Mouse (Mus musculus): Measurements from ENCODE around the gene Padi6. TPM values are rescaled to one million over a fixed set of nuclear protein-coding genes. Genes with fewer than 3 reads are reported as not detected.

Gene Padi6
- polyA plus RNA-seq, 1 experiment from 2014 or later: not detected

DNA sequence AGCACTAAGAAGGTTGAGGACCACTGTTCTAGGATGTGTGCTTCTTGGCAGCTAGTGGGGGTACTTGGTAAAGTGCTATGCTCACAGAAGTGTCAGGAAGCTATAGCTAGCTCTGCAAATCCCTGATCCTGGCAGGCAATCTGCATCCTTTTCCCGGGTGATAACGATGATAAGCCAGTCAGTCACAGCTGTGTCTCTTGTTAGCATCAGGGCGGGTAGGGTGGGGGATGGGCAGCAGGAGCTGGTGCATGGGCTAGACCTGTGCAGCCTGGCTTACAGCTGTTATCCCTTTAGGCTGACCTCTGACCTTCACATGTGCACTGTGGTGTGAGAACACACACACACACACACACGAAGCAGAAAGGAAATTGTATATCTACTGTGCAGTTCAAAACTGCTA is 643 bp upstream of the Padi6 start:
- Histone ChIP-seq H3K36me3 (no peaks in the 10 kb centered on the region), H3K9me3 (no peaks in the 10 kb centered on the region), H3K4me3 (no peak overlapping the region), H3K9ac (no peak overlapping the region), H3K27me3 (no peaks in the 10 kb centered on the region), H3K4me1 (replicated peaks) (no peaks in the 10 kb centered on the region), H3K4me2 (no peak overlapping the region), H3K27ac (replicated peaks) (no peak overlapping the region)
- 45% methylated on average over 4 of the region's 4 CpGs for WGBS
- ATAC-seq (ENCODE audit: low FRiP score, low read depth): no peak

- no peak overlapping the region for H3K27ac ChIP-seq (replicated peaks)
- no peaks in the 10 kb centered on the region for H3K27me3 ChIP-seq
- 88% methylated on average over 6 of the region's 6 CpGs for WGBS
- H3K36me3 ChIP-seq: no peaks in the 10 kb centered on the region
- H3K4me1 ChIP-seq (replicated peaks): no peaks in the 10 kb centered on the region
- no peak overlapping the region for H3K4me2 ChIP-seq
- H3K9ac ChIP-seq: no peak overlapping the region
- ATAC-seq (ENCODE audit: low FRiP score, low read depth): no peak
- H3K4me3 ChIP-seq: no peak overlapping the region
- H3K9me3 ChIP-seq: no peaks in the 10 kb centered on the region
These were observed 1.0 kb downstream of the Padi6 start for GRCm38 (mm10) chr4:140741401-140741800.

- Histone ChIP-seq H3K4me1 (replicated peaks) (no peaks in the 10 kb centered on the region), H3K9me3 (no peaks in the 10 kb centered on the region), H3K27ac (replicated peaks) (no peak overlapping the region), H3K4me2 (no peak overlapping the region), H3K4me3 (no peak overlapping the region), H3K9ac (no peak overlapping the region), H3K36me3 (no peaks in the 10 kb centered on the region), H3K27me3 (no peaks in the 10 kb centered on the region)
- 90% methylated on average over 11 of the region's 11 CpGs for WGBS
- no peak for ATAC-seq (ENCODE audit: low FRiP score, low read depth)
These were observed 1.8 kb downstream of the Padi6 start for GRCm38 (mm10) chr4:140740655-140741054.

GRCm38 (mm10) chr4:140732871-140733270 is 9.6 kb downstream of the Padi6 start:
- ATAC-seq (ENCODE audit: low FRiP score, low read depth): no peak
- 85% methylated on average over 7 of the region's 7 CpGs for WGBS
- Histone ChIP-seq H3K36me3 (no peaks in the 10 kb centered on the region), H3K27ac (replicated peaks) (no peak overlapping the region), H3K27me3 (no peaks in the 10 kb centered on the region), H3K9ac (no peak overlapping the region), H3K4me3 (no peak overlapping the region), H3K4me2 (no peak overlapping the region), H3K4me1 (replicated peaks) (no peaks in the 10 kb centered on the region), H3K9me3 (no peaks in the 10 kb centered on the region)

- Histone ChIP-seq H3K27ac (replicated peaks) (no peak overlapping the region), H3K9me3 (no peaks in the 10 kb centered on the region), H3K4me3 (no peak overlapping the region), H3K4me2 (no peak overlapping the region), H3K27me3 (no peaks in the 10 kb centered on the region), H3K4me1 (replicated peaks) (no peaks in the 10 kb centered on the region), H3K36me3 (no peaks in the 10 kb centered on the region), H3K9ac (no peak overlapping the region)
- ATAC-seq (ENCODE audit: low FRiP score, low read depth): no peak
- WGBS: 81% methylated on average over 4 of the region's 4 CpGs
These were observed 10.8 kb downstream of the Padi6 start for GRCm38 (mm10) chr4:140731654-140732053.

DNA sequence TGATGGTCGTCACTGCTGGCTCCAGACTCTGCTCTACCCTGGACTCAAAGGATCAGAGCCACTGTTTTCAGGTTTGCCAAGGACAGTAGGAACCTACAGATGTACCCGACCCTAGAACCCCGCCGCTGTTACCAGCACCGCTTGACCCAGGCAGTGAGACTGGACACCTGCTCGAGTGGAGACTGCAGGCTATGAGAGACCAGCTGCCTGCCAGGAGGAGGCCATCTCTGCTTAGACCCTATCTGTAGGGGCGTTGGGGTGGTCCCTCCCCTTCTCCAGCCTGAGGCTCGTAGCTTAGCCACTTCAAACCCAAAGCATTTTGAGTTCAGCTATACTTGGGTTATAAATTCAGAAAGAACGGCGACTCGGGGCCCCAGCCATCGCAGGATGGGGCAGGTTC is 15.5 kb downstream of the Padi6 start:
- H3K27me3 ChIP-seq: no peaks in the 10 kb centered on the region
- 89% methylated on average over 12 of the region's 12 CpGs for WGBS

GRCm38 (mm10) chr4:140724739-140725138 is 17.7 kb downstream of the Padi6 start:
- H3K4me3 ChIP-seq: no peak overlapping the region
- H3K9ac ChIP-seq: no peak overlapping the region
- 61% methylated on average over 6 of the region's 6 CpGs for WGBS
- peaks cover 9% of the 10 kb centered on the region; the same call in 1 of the 2 replicates for H3K4me1 ChIP-seq (replicated peaks)
- H3K36me3 ChIP-seq: peaks cover 23% of the 10 kb centered on the region
- no peaks in the 10 kb centered on the region for H3K9me3 ChIP-seq
- ATAC-seq (ENCODE audit: low FRiP score, low read depth): peak; percentile 23; the same call in 1 of the 2 replicates
- peak overlapping the region; percentile 42; the same call in 1 of the 2 replicates for H3K27ac ChIP-seq (replicated peaks)
- H3K27me3 ChIP-seq: no peaks in the 10 kb centered on the region
- H3K4me2 ChIP-seq: no peak overlapping the region

More for the DNA sequence above, 15.5 kb downstream of the Padi6 start:
- Histone ChIP-seq H3K4me2 (no peak overlapping the region), H3K9ac (no peak overlapping the region), H3K9me3 (no peaks in the 10 kb centered on the region), H3K36me3 (peaks cover 3% of the 10 kb centered on the region), H3K4me3 (no peak overlapping the region), H3K4me1 (replicated peaks) (peaks cover 9% of the 10 kb centered on the region; the same call in 1 of the 2 replicates), H3K27ac (replicated peaks) (no peak overlapping the region)
- ATAC-seq (ENCODE audit: low FRiP score, low read depth): no peak

DNA sequence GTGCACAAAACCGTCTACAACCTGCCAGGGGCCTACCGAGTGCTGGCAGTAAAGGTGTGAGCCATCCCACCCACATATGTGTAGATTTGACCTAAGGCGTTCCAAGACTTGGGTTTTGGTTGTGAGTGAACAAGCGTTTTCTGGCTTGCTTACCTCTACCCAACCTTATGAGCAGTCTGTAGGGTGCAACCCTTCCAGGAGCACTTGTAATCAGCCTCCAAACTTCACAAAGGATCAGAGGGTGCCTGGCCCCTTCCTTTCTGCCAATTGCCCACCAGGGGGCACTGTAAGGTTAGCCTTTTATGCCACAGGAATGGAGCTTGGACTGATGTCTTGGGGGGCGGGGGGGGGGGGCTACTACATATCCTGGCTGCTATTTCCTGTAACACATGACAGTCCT is 18.6 kb downstream of the Padi6 start:
- no peak overlapping the region for H3K27ac ChIP-seq (replicated peaks)
- H3K27me3 ChIP-seq: no peaks in the 10 kb centered on the region
- H3K9me3 ChIP-seq: no peaks in the 10 kb centered on the region
- ATAC-seq (ENCODE audit: low FRiP score, low read depth): peak; percentile 47; the same call in 1 of the 2 replicates
- H3K4me2 ChIP-seq: no peak overlapping the region
- H3K4me3 ChIP-seq: no peak overlapping the region
- no peak overlapping the region for H3K9ac ChIP-seq
- peaks cover 32% of the 10 kb centered on the region for H3K36me3 ChIP-seq
- H3K4me1 ChIP-seq (replicated peaks): peaks cover 9% of the 10 kb centered on the region; the same call in 1 of the 2 replicates
- 58% methylated on average over 5 of the region's 5 CpGs for WGBS

- Histone ChIP-seq H3K4me2 (no peak overlapping the region), H3K4me3 (no peak overlapping the region), H3K27me3 (no peaks in the 10 kb centered on the region), H3K36me3 (peaks cover 37% of the 10 kb centered on the region), H3K4me1 (replicated peaks) (peaks cover 9% of the 10 kb centered on the region; the same call in 1 of the 2 replicates), H3K9me3 (no peaks in the 10 kb centered on the region), H3K9ac (no peak overlapping the region), H3K27ac (replicated peaks) (no peak overlapping the region)
- no peak for ATAC-seq (ENCODE audit: low FRiP score, low read depth)
- 81% methylated on average over 9 of the region's 9 CpGs for WGBS
These were observed 19.3 kb downstream of the Padi6 start for GRCm38 (mm10) chr4:140723192-140723591.

DNA sequence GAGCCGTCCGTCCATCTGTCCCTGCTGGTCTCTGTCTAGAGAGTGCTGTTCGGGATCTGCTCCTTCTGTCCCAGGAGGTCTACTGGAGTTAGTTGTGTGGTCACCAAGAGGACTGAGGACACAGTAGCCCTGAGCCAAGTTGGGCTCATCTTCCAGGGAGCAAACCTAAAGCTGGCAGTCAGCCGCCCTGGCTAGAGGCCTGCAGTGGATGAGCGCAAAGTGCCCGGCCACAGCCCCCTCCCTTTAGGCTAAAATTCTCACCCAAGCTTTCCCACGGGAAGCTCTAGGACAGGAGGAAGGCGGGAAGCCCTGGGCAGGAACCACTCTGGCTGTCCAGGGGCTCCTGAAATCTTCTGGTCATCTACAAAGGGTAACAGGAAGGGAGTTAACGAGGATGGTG is 19.7 kb downstream of the Padi6 start:
- no peak for ATAC-seq (ENCODE audit: low FRiP score, low read depth)
- Histone ChIP-seq H3K9me3 (no peaks in the 10 kb centered on the region), H3K27me3 (no peaks in the 10 kb centered on the region), H3K27ac (replicated peaks) (no peak overlapping the region), H3K4me3 (no peak overlapping the region), H3K4me1 (replicated peaks) (peaks cover 9% of the 10 kb centered on the region; the same call in 1 of the 2 replicates), H3K4me2 (no peak overlapping the region), H3K36me3 (peaks cover 41% of the 10 kb centered on the region), H3K9ac (no peak overlapping the region)
- 76% methylated on average over 9 of the region's 9 CpGs for whole genome bisulfite sequencing

DNA sequence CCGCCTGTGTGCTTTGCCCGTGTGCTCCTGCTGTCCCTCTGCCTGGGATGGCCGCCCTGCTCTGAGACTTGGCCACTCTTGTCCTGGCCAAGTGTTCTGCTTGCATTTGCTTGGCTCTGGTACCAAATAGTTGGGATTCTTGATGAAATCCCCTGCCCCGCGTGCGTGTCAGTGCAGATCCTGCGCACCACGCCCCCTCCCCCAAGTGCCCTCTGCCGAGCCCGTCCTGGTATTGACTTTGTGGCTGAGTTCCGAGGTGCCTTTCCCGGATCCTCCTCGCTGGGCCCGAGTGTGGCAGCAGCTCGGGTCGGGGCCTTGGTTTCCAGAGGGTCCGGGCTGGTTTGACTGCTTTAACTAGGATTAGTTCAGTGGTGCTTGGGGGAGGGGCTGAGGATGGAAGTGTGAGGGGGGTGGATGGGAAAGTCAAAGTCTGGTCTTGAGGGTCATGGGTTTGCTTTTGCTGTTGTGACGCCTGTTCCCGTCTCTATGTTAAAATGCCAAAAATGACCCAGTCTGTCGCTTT is 20.4 kb downstream of the Padi6 start:
- 87% methylated on average over 20 of the region's 20 CpGs for WGBS
- ATAC-seq (ENCODE audit: low FRiP score, low read depth): no peak
- no peaks in the 10 kb centered on the region for H3K27me3 ChIP-seq
- H3K4me2 ChIP-seq: no peak overlapping the region
- no peak overlapping the region for H3K27ac ChIP-seq (replicated peaks)
- H3K4me3 ChIP-seq: no peak overlapping the region
- peaks cover 9% of the 10 kb centered on the region; the same call in 1 of the 2 replicates for H3K4me1 ChIP-seq (replicated peaks)
- H3K36me3 ChIP-seq: peaks cover 45% of the 10 kb centered on the region
- H3K9me3 ChIP-seq: no peaks in the 10 kb centered on the region
- H3K9ac ChIP-seq: no peak overlapping the region

DNA sequence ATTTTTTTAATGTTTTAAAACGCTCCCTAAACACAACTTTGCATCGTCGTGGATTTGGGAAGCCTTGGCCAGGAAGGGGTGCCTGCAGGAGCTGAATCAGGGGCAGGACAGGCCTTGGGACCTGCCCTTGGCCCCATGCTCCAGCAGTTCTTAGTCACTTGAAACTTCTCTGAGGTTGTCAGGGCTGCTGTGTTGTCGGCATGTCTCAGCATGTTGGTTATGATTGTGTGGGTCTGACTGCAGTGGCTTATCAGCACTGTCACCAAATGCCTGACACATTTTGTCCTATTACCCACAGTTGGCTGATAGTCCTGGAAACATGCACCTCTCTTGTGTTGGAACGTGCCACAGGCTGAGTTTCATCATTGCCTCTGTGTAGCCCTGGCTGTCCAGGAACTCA is 22.4 kb downstream of the Padi6 start:
- Histone ChIP-seq H3K4me2 (no peak overlapping the region), H3K9me3 (no peaks in the 10 kb centered on the region), H3K27ac (replicated peaks) (no peak overlapping the region), H3K4me1 (replicated peaks) (peaks cover 9% of the 10 kb centered on the region; the same call in 1 of the 2 replicates), H3K36me3 (peaks cover 62% of the 10 kb centered on the region), H3K9ac (no peak overlapping the region), H3K27me3 (no peaks in the 10 kb centered on the region), H3K4me3 (no peak overlapping the region)
- ATAC-seq (ENCODE audit: low FRiP score, low read depth): no peak
- WGBS: 94% methylated on average over 5 of the region's 5 CpGs

DNA sequence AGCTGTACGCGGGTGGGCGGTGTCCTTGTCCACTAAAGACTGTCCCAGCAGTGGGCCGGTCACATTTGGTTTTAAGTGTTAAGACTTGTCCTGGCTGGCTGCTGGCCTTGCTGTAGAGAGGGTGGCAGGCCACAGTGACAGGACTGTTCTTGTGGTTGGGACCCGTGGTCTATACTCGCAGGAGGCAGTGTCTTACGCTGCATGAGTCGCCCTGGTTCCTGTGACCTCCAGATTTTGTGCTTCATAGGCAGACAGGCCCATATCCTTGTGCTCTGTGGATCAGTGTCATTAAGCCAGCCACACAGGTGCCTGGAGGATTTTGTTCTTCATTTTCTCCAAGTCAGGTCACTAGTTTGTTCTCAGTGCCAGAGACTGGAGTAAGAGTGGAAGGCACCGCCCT is 24.0 kb downstream of the Padi6 start:
- Histone ChIP-seq H3K4me3 (no peak overlapping the region), H3K27me3 (no peaks in the 10 kb centered on the region), H3K27ac (replicated peaks) (no peak overlapping the region), H3K4me2 (no peak overlapping the region), H3K4me1 (replicated peaks) (peaks cover 12% of the 10 kb centered on the region), H3K9ac (no peak overlapping the region), H3K36me3 (peaks cover 62% of the 10 kb centered on the region), H3K9me3 (no peaks in the 10 kb centered on the region)
- ATAC-seq (ENCODE audit: low FRiP score, low read depth): no peak
- 97% methylated on average over 9 of the region's 9 CpGs for WGBS
